10 mouse cellular contexts compared by ENCODE assay signal in the genomic region with DNA sequence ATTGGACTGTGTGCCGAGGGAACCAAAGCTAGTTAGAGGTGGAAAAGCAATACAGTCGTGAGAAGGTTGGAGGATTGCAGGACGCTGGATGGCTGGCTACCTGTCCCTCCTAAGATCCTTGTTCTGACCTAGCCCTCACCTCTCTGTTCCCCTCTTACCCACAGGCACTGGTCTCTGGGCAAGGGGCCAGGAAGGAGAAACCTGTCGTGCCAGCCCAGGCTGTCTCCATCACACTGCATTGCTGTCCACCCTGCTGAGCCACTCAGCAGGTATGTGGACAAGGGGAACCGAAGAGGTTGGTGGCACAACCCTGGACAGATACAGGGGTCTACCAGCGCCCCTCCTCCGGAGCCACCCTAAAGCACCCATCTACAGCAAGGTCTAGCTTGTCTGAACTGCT. TPM values are rescaled to one million over a fixed set of nuclear protein-coding genes. Genes with fewer than 3 reads are reported as not detected.
DNase-seq lines count a peak whose midpoint lies in the region; ATAC-seq and TF ChIP-seq lines count a peak whose summit lies in the region.
"Had no signal": no experiment of that assay in that cellular context is flagged by ENCODE, and none has a peak within 500 bp of the region (broad histone marks: within the 10 kb centered on the region; RNA-seq: fewer than 3 reads in every experiment).

No protein-coding gene starts in this region.

- no peaks in the 10 kb centered on the region for H3K9me3 ChIP-seq in forebrain, embryonic 13.5 days (replicated peaks)
- H3K9me3 ChIP-seq in forebrain, embryonic 10.5 days = no peaks in the 10 kb centered on the region
- no peaks in the 10 kb centered on the region for H3K9me3 ChIP-seq in ES-Bruce4 (replicated peaks; ENCODE audit: control insufficient read depth, insufficient read depth, low read length, poor library complexity, severe bottlenecking)
- no peaks in the 10 kb centered on the region for H3K9me3 ChIP-seq in hindbrain, embryonic 16.5 days (ENCODE audit: control insufficient read depth, low read length)
- no peaks in the 10 kb centered on the region for H3K9me3 ChIP-seq in lung, embryonic 14.5 days (ENCODE audit: low read depth, low read length)

- intact Hi-C loops in left cerebral cortex, postnatal 14 days (cut with DNase I) = no loop called here

- TF ChIP-seq EP300 in ES-Bruce4 (IDR thresholded peaks at IDR 0.05; ENCODE audit: insufficient read depth, low read depth, low read length) = no peak

- no peak for TF ChIP-seq POLR2A in ES-Bruce4 (IDR thresholded peaks at IDR 0.05; ENCODE audit: insufficient read depth, low read length)

- no peak overlapping the region for H3K4me3 ChIP-seq in forebrain, embryonic 13.5 days
- H3K4me3 ChIP-seq in forebrain, embryonic 10.5 days = no peak overlapping the region; the same call in 1 of the 2 replicates
- H3K4me3 ChIP-seq in ES-Bruce4 (ENCODE audit: low read depth, low read length) = no peak overlapping the region
- no peak overlapping the region for H3K4me3 ChIP-seq in hindbrain, embryonic 16.5 days (ENCODE audit: low read length)
- no peak overlapping the region for H3K4me3 ChIP-seq in lung, embryonic 14.5 days (ENCODE audit: low read depth, low read length)

- H3K9ac ChIP-seq in forebrain, embryonic 13.5 days = peak overlapping the region; percentile 27
- peak overlapping the region; percentile 30 for H3K9ac ChIP-seq in ES-Bruce4 (ENCODE audit: low read depth, poor library complexity, severe bottlenecking)
- H3K9ac ChIP-seq in hindbrain, embryonic 16.5 days (ENCODE audit: low read depth, low read length) = no peak overlapping the region
- H3K9ac ChIP-seq in lung, embryonic 14.5 days = no peak overlapping the region

- WGBS in forebrain, embryonic 13.5 days = 73% methylated on average over 7 of the region's 7 CpGs
- 74% methylated on average over 7 of the region's 7 CpGs for WGBS in forebrain, embryonic 10.5 days
- 66% methylated on average over 7 of the region's 7 CpGs for WGBS in hindbrain, embryonic 16.5 days
- WGBS in lung, embryonic 14.5 days = 56% methylated on average over 7 of the region's 7 CpGs

- ATAC-seq in forebrain, embryonic 13.5 days = no peak
- 0 out of 2 replicates have a peak, but pooled peaks have one; percentile 3 for ATAC-seq in hindbrain, embryonic 16.5 days
- peak; percentile 37; the same call in 1 of the 2 replicates for ATAC-seq in lung, embryonic 14.5 days (ENCODE audit: insufficient read depth)

- peak overlapping the region; percentile 40 for H3K4me2 ChIP-seq in forebrain, embryonic 13.5 days
- peak overlapping the region; percentile 53; the same call in 1 of the 2 replicates for H3K4me2 ChIP-seq in hindbrain, embryonic 16.5 days (ENCODE audit: low read length)
- H3K4me2 ChIP-seq in lung, embryonic 14.5 days = peak overlapping the region; percentile 35; the same call in 1 of the 2 replicates

- H3K27ac ChIP-seq in forebrain, embryonic 13.5 days = no peak overlapping the region
- no peak overlapping the region for H3K27ac ChIP-seq in forebrain, embryonic 10.5 days
- H3K27ac ChIP-seq in ES-Bruce4 (ENCODE audit: insufficient read depth, low read length) = peak overlapping the region; percentile 82
- no peak overlapping the region; the same call in 1 of the 2 replicates for H3K27ac ChIP-seq in hindbrain, embryonic 16.5 days (ENCODE audit: low read depth, low read length)
- peak overlapping the region; percentile 88 for H3K27ac ChIP-seq in lung, embryonic 14.5 days (ENCODE audit: low read depth)

- H3K36me3 ChIP-seq in forebrain, embryonic 13.5 days (ENCODE audit: poor library complexity, severe bottlenecking) = no peaks in the 10 kb centered on the region
- H3K36me3 ChIP-seq in forebrain, embryonic 10.5 days (replicated peaks) = no peaks in the 10 kb centered on the region
- H3K36me3 ChIP-seq in ES-Bruce4 (ENCODE audit: control insufficient read depth, insufficient read depth, low read length, poor library complexity, severe bottlenecking) = no peaks in the 10 kb centered on the region
- no peaks in the 10 kb centered on the region for H3K36me3 ChIP-seq in hindbrain, embryonic 16.5 days (ENCODE audit: control insufficient read depth, insufficient read depth, low read length)
- no peaks in the 10 kb centered on the region for H3K36me3 ChIP-seq in lung, embryonic 14.5 days (ENCODE audit: insufficient read depth)

- peaks cover 13% of the 10 kb centered on the region for H3K4me1 ChIP-seq in forebrain, embryonic 13.5 days
- peaks cover 14% of the 10 kb centered on the region for H3K4me1 ChIP-seq in forebrain, embryonic 10.5 days
- peaks cover 15% of the 10 kb centered on the region for H3K4me1 ChIP-seq in ES-Bruce4 (ENCODE audit: control insufficient read depth, insufficient read depth, low read length)
- H3K4me1 ChIP-seq in hindbrain, embryonic 16.5 days (ENCODE audit: control insufficient read depth, insufficient read depth, low read depth, low read length) = peaks cover 11% of the 10 kb centered on the region
- H3K4me1 ChIP-seq in lung, embryonic 14.5 days (ENCODE audit: insufficient read depth) = no peaks in the 10 kb centered on the region; the same call in 1 of the 2 replicates

- no peak for DNase-seq in forebrain, embryonic 10.5 days (ENCODE audit: extremely low spot score, low spot score)
- DNase-seq in lung, embryonic 14.5 days = peak; percentile 57
- DNase-seq in embryo, embryonic 11 days = no peak
- no peak for DNase-seq in c-Kit-positive CD71-positive TER-119-positive erythroid progenitor cells, embryonic 14.5 days (ENCODE audit: low spot score)
- DNase-seq in left cerebral cortex, postnatal 14 days (ENCODE audit: low spot score in 2 of 2) = no peak

- H3K27me3 ChIP-seq in forebrain, embryonic 13.5 days = no peaks in the 10 kb centered on the region
- no peaks in the 10 kb centered on the region for H3K27me3 ChIP-seq in forebrain, embryonic 10.5 days (ENCODE audit: poor library complexity, severe bottlenecking)
- H3K27me3 ChIP-seq in ES-Bruce4 (ENCODE audit: control insufficient read depth, insufficient read depth, low read length, poor library complexity, severe bottlenecking) = no peaks in the 10 kb centered on the region
- H3K27me3 ChIP-seq in hindbrain, embryonic 16.5 days (replicated peaks; ENCODE audit: control insufficient read depth, insufficient read depth, low read length) = no peaks in the 10 kb centered on the region
- no peaks in the 10 kb centered on the region for H3K27me3 ChIP-seq in lung, embryonic 14.5 days (ENCODE audit: insufficient read depth, low read length)

- no peak for TF ChIP-seq CTCF in ES-Bruce4 (IDR thresholded peaks at IDR 0.05; ENCODE audit: low read depth, low read length)
- no peak for TF ChIP-seq CTCF in lung, embryonic 14.5 days (IDR thresholded peaks at IDR 0.05; ENCODE audit: low read depth)

RNA-seq across cellular contexts. Expression of a gene that starts 1.9 kb away (rescaled TPM):
- polyA plus RNA-seq in forebrain, embryonic 13.5 days (2015; fragmentation: Nextera tagmentation; extraction: Ambion mirVana) = 0.34 and 0.43 TPM in 2 replicates
- 0.09 and 0.20 TPM in 2 replicates for polyA plus RNA-seq in forebrain, embryonic 10.5 days (2016; fragmentation: Nextera tagmentation; extraction: Ambion mirVana)
- 20.3 and 22.7 TPM in 2 replicates for polyA plus RNA-seq in ES-Bruce4 (2011; ENCODE audit: insufficient read depth, insufficient read length, low read depth, missing spikeins)
- polyA plus RNA-seq in hindbrain, embryonic 16.5 days (2015; fragmentation: Nextera tagmentation; extraction: Ambion mirVana) = 0.11 and 0.21 TPM in 2 replicates
- polyA plus RNA-seq in lung, embryonic 14.5 days (2014; fragmentation: Nextera tagmentation; extraction: Ambion mirVana) = 1.7 and 2.4 TPM in 2 replicates
- total RNA-seq in left cerebral cortex, postnatal 14 days (2021) = not detected
- total RNA-seq: gastrocnemius, postnatal 10 days had no signal

RNA-seq across cellular contexts. Expression of a gene that starts 12.0 kb away (rescaled TPM):
- 0.19 and 0.37 TPM in 2 replicates for polyA plus RNA-seq in forebrain, embryonic 13.5 days (2015; fragmentation: Nextera tagmentation; extraction: Ambion mirVana)
- 0.68 and 0.71 TPM in 2 replicates for polyA plus RNA-seq in forebrain, embryonic 10.5 days (2016; fragmentation: Nextera tagmentation; extraction: Ambion mirVana)
- 2.5 and 2.8 TPM in 2 replicates for polyA plus RNA-seq in ES-Bruce4 (2011; ENCODE audit: insufficient read depth, insufficient read length, low read depth, missing spikeins)
- polyA plus RNA-seq in hindbrain, embryonic 16.5 days (2015; fragmentation: Nextera tagmentation; extraction: Ambion mirVana) = 0.70 and 0.72 TPM in 2 replicates
- 0.46 and 0.51 TPM in 2 replicates for polyA plus RNA-seq in lung, embryonic 14.5 days (2014; fragmentation: Nextera tagmentation; extraction: Ambion mirVana)
- total RNA-seq in left cerebral cortex, postnatal 14 days (2021) = under 1 TPM; 0.32 to 0.48 TPM

RNA-seq across cellular contexts. Expression of a gene that starts 12.1 kb away (rescaled TPM):
- 11.6 and 14.1 TPM in 2 replicates for polyA plus RNA-seq in forebrain, embryonic 13.5 days (2015; fragmentation: Nextera tagmentation; extraction: Ambion mirVana)
- polyA plus RNA-seq in forebrain, embryonic 10.5 days (2016; fragmentation: Nextera tagmentation; extraction: Ambion mirVana) = 10.1 and 10.4 TPM in 2 replicates
- polyA plus RNA-seq in ES-Bruce4 (2011; ENCODE audit: insufficient read depth, insufficient read length, low read depth, missing spikeins) = 70.2 and 81.4 TPM in 2 replicates
- 8.1 and 9.3 TPM in 2 replicates for polyA plus RNA-seq in hindbrain, embryonic 16.5 days (2015; fragmentation: Nextera tagmentation; extraction: Ambion mirVana)
- polyA plus RNA-seq in lung, embryonic 14.5 days (2014; fragmentation: Nextera tagmentation; extraction: Ambion mirVana) = 11.7 and 14.8 TPM in 2 replicates
- total RNA-seq in left cerebral cortex, postnatal 14 days (2021) = 10 to 100 TPM; 48.5 to 49.0 TPM

RNA-seq across cellular contexts. Expression of a gene that starts 25.3 kb away (rescaled TPM):
- 944 and 1,056 TPM in 2 replicates for polyA plus RNA-seq in forebrain, embryonic 13.5 days (2015; fragmentation: Nextera tagmentation; extraction: Ambion mirVana)
- polyA plus RNA-seq in forebrain, embryonic 10.5 days (2016; fragmentation: Nextera tagmentation; extraction: Ambion mirVana) = 762 and 774 TPM in 2 replicates
- polyA plus RNA-seq in ES-Bruce4 (2011; ENCODE audit: insufficient read depth, insufficient read length, low read depth, missing spikeins) = 540 and 569 TPM in 2 replicates
- 1,112 and 1,310 TPM in 2 replicates for polyA plus RNA-seq in hindbrain, embryonic 16.5 days (2015; fragmentation: Nextera tagmentation; extraction: Ambion mirVana)
- 855 and 914 TPM in 2 replicates for polyA plus RNA-seq in lung, embryonic 14.5 days (2014; fragmentation: Nextera tagmentation; extraction: Ambion mirVana)
- 100 to 1,000 TPM; 783 to 807 TPM for total RNA-seq in left cerebral cortex, postnatal 14 days (2021)

RNA-seq across cellular contexts. Expression of a gene that starts 35.0 kb away (rescaled TPM):
- not detected in 2 replicates for polyA plus RNA-seq in forebrain, embryonic 13.5 days (2015; fragmentation: Nextera tagmentation; extraction: Ambion mirVana)
- 0.30 TPM in 1 of 2 replicates, not detected in the other for polyA plus RNA-seq in forebrain, embryonic 10.5 days (2016; fragmentation: Nextera tagmentation; extraction: Ambion mirVana)
- 2.8 and 3.3 TPM in 2 replicates for polyA plus RNA-seq in ES-Bruce4 (2011; ENCODE audit: insufficient read depth, insufficient read length, low read depth, missing spikeins)
- polyA plus RNA-seq in hindbrain, embryonic 16.5 days (2015; fragmentation: Nextera tagmentation; extraction: Ambion mirVana) = not detected in 2 replicates
- not detected in 2 replicates for polyA plus RNA-seq in lung, embryonic 14.5 days (2014; fragmentation: Nextera tagmentation; extraction: Ambion mirVana)
- not detected for total RNA-seq in left cerebral cortex, postnatal 14 days (2021)
- total RNA-seq: gastrocnemius, postnatal 10 days had no signal
- polyA plus RNA-seq: limb, embryonic 14.5 days had no signal

Comparison
In these comparisons a context has a peak if more than half of its experiments do, and no peak if none do; other contexts are left out.
1. H3K27ac ChIP-seq: peak in ES-Bruce4 (single experiment) and lung, embryonic 14.5 days (single experiment); none in forebrain, embryonic 13.5 days (single experiment), forebrain, embryonic 10.5 days (single experiment) and hindbrain, embryonic 16.5 days (single experiment).
2. H3K9ac ChIP-seq: peak in forebrain, embryonic 13.5 days (single experiment) and ES-Bruce4 (single experiment); none in hindbrain, embryonic 16.5 days (single experiment) and lung, embryonic 14.5 days (single experiment).
3. Peak in every context shown above with its lines, with median percentiles within 50 percentile points of each other: H3K4me2 ChIP-seq.